In genomic region chr9:42703191-42703854, GRCm38 (mm10) we compare ENCODE assay signal across 19 mouse cellular contexts.
DNase-seq lines count a peak whose midpoint lies in the region; ATAC-seq lines count a peak whose summit lies in the region.
"Had no signal": no experiment of that assay in that cellular context is flagged by ENCODE, and none has a peak within 500 bp of the region (broad histone marks: within the 10 kb centered on the region; RNA-seq: fewer than 3 reads in every experiment).

No protein-coding gene starts in this region.

- no peak overlapping the region for H3K9ac ChIP-seq in hindbrain, embryonic 16.5 days (ENCODE audit: low read depth, low read length)
- no peak overlapping the region for H3K9ac ChIP-seq in neural tube, embryonic 13.5 days
- no peak overlapping the region for H3K9ac ChIP-seq in neural tube, embryonic 15.5 days (replicated peaks)
- H3K9ac ChIP-seq: hindbrain, embryonic 15.5 days; intestine, embryonic 15.5 days had no signal

- H3K27me3 ChIP-seq in hindbrain, embryonic 10.5 days (ENCODE audit: insufficient read depth, poor library complexity, severe bottlenecking) = no peaks in the 10 kb centered on the region
- H3K27me3 ChIP-seq in hindbrain, embryonic 16.5 days (replicated peaks; ENCODE audit: control insufficient read depth, insufficient read depth, low read length) = no peaks in the 10 kb centered on the region
- H3K27me3 ChIP-seq in neural tube, embryonic 13.5 days = no peaks in the 10 kb centered on the region
- H3K27me3 ChIP-seq in neural tube, embryonic 15.5 days (replicated peaks) = no peaks in the 10 kb centered on the region
- H3K27me3 ChIP-seq: hindbrain, embryonic 15.5 days; intestine, embryonic 15.5 days had no signal

- no peak overlapping the region for H3K4me3 ChIP-seq in hindbrain, embryonic 10.5 days
- H3K4me3 ChIP-seq in hindbrain, embryonic 16.5 days (ENCODE audit: low read length) = no peak overlapping the region
- no peak overlapping the region for H3K4me3 ChIP-seq in neural tube, embryonic 13.5 days
- H3K4me3 ChIP-seq in neural tube, embryonic 15.5 days (replicated peaks) = no peak overlapping the region
- H3K4me3 ChIP-seq: heart, embryonic 10.5 days; hindbrain, embryonic 15.5 days; intestine, embryonic 15.5 days; layer of hippocampus, adult 2 months had no signal

- H3K4me2 ChIP-seq in hindbrain, embryonic 16.5 days (ENCODE audit: low read length) = no peak overlapping the region
- no peak overlapping the region for H3K4me2 ChIP-seq in neural tube, embryonic 13.5 days
- H3K4me2 ChIP-seq in neural tube, embryonic 15.5 days = no peak overlapping the region
- H3K4me2 ChIP-seq: hindbrain, embryonic 15.5 days; intestine, embryonic 15.5 days had no signal

- peak overlapping the region; percentile 23; the same call in 1 of the 2 replicates for H3K27ac ChIP-seq in hindbrain, embryonic 10.5 days
- H3K27ac ChIP-seq in hindbrain, embryonic 16.5 days (ENCODE audit: low read depth, low read length) = no peak overlapping the region
- peak overlapping the region; percentile 54; the same call in 1 of the 2 replicates for H3K27ac ChIP-seq in neural tube, embryonic 13.5 days (replicated peaks)
- H3K27ac ChIP-seq in neural tube, embryonic 15.5 days (replicated peaks) = 0 out of 2 replicates have a peak overlapping the region, but pooled peaks have one; percentile 11
- H3K27ac ChIP-seq: heart, embryonic 10.5 days; hindbrain, embryonic 15.5 days; intestine, embryonic 15.5 days; layer of hippocampus, adult 2 months; macrophage had no signal

- no peaks in the 10 kb centered on the region; the same call in 1 of the 2 replicates for H3K36me3 ChIP-seq in hindbrain, embryonic 10.5 days
- no peaks in the 10 kb centered on the region for H3K36me3 ChIP-seq in hindbrain, embryonic 16.5 days (ENCODE audit: control insufficient read depth, insufficient read depth, low read length)
- no peaks in the 10 kb centered on the region for H3K36me3 ChIP-seq in neural tube, embryonic 13.5 days
- H3K36me3 ChIP-seq in neural tube, embryonic 15.5 days = no peaks in the 10 kb centered on the region
- H3K36me3 ChIP-seq: heart, embryonic 10.5 days; hindbrain, embryonic 15.5 days; intestine, embryonic 15.5 days had no signal

- peaks cover 4% of the 10 kb centered on the region for H3K9me3 ChIP-seq in hindbrain, embryonic 10.5 days
- H3K9me3 ChIP-seq in hindbrain, embryonic 16.5 days (ENCODE audit: control insufficient read depth, low read length) = 0 out of 2 replicates have a peak, but pooled peaks cover 4% of the 10 kb centered on the region
- H3K9me3 ChIP-seq in neural tube, embryonic 13.5 days = peaks cover 5% of the 10 kb centered on the region
- H3K9me3 ChIP-seq in neural tube, embryonic 15.5 days (replicated peaks) = peaks cover 2% of the 10 kb centered on the region; the same call in 1 of the 2 replicates
- H3K9me3 ChIP-seq: heart, embryonic 10.5 days; hindbrain, embryonic 15.5 days; intestine, embryonic 15.5 days had no signal

- 56% methylated on average over 8 of the region's 8 CpGs for WGBS in hindbrain, embryonic 10.5 days
- 39% methylated on average over 8 of the region's 8 CpGs for WGBS in hindbrain, embryonic 16.5 days
- WGBS in neural tube, embryonic 13.5 days = 14% methylated on average over 8 of the region's 8 CpGs
- WGBS in neural tube, embryonic 15.5 days = 14% methylated on average over 8 of the region's 8 CpGs

- H3K4me1 ChIP-seq in hindbrain, embryonic 10.5 days (replicated peaks) = peaks cover 20% of the 10 kb centered on the region
- H3K4me1 ChIP-seq in hindbrain, embryonic 16.5 days (ENCODE audit: control insufficient read depth, insufficient read depth, low read depth, low read length) = 0 out of 2 replicates have a peak, but pooled peaks cover 4% of the 10 kb centered on the region
- peaks cover 29% of the 10 kb centered on the region for H3K4me1 ChIP-seq in neural tube, embryonic 13.5 days (replicated peaks)
- peaks cover 25% of the 10 kb centered on the region for H3K4me1 ChIP-seq in neural tube, embryonic 15.5 days
- H3K4me1 ChIP-seq: heart, embryonic 10.5 days; intestine, embryonic 15.5 days had no signal

- ATAC-seq in hindbrain, embryonic 16.5 days = no peak
- ATAC-seq in neural tube, embryonic 13.5 days (ENCODE audit: low read depth) = 0 out of 2 replicates have a peak, but pooled peaks have one; percentile 38
- ATAC-seq in neural tube, embryonic 15.5 days (ENCODE audit: low FRiP score) = peak; percentile 42
- ATAC-seq: intestine, embryonic 15.5 days had no signal

- peak; percentile 9 for DNase-seq in embryo, embryonic 10.5 days (ENCODE audit: low spot score)
- DNase-seq in embryo, embryonic 11 days = no peak
- no peak for DNase-seq in hindbrain, embryonic 10.5 days (ENCODE audit: low spot score)
- DNase-seq in neural tube, embryonic 10.5 days (ENCODE audit: extremely low spot score, low spot score) = no peak
- no peak for DNase-seq in lung, postnatal 10 days
- DNase-seq: adrenal gland, postnatal 25 days; cerebellum, adult 9-10 months; gastrocnemius, postnatal 36 days; heart, postnatal 36 days; kidney, postnatal 14 days; layer of hippocampus, postnatal 36 days had no signal
